Mouse (Mus musculus) naive thymus-derived CD4-positive, alpha-beta T cell, adult 2 months (primary cell): ENCODE results near the gene Bloc1s3.

Source experiments
- DNase-seq: peaks from one replicate; pipeline ENCODE4 v3.0.0-alpha.2; 2011; ENCODE audit warnings: low read depth

Bloc1s3 gene

GRCm38 (mm10) chr7:19477624-19478384, 30.4 kb downstream of the Bloc1s3 start:
- no peak for DNase-seq

GRCm38 (mm10) chr7:19477084-19477483, 31.1 kb downstream of the Bloc1s3 start:
- no peak for DNase-seq

- DNase-seq, result peak; percentile 61
These were observed 34.2 kb downstream of the Bloc1s3 start for GRCm38 (mm10) chr7:19473875-19474443.

GRCm38 (mm10) chr7:19472403-19472802, 35.8 kb downstream of the Bloc1s3 start:
- DNase-seq, result peak; percentile 39

- DNase-seq, result no peak
These were observed 37.9 kb downstream of the Bloc1s3 start for GRCm38 (mm10) chr7:19470308-19470707.

- DNase-seq, result no peak
These were observed 38.8 kb downstream of the Bloc1s3 start for GRCm38 (mm10) chr7:19469404-19469803.

- no peak for DNase-seq
These were observed 39.9 kb downstream of the Bloc1s3 start for GRCm38 (mm10) chr7:19468279-19468678.

GRCm38 (mm10) chr7:19467638-19468037, 40.5 kb downstream of the Bloc1s3 start:
- no peak for DNase-seq

GRCm38 (mm10) chr7:19466602-19467145, 41.5 kb downstream of the Bloc1s3 start:
- DNase-seq, result no peak

- no peak for DNase-seq
These were observed 43.5 kb downstream of the Bloc1s3 start for GRCm38 (mm10) chr7:19464367-19465307.

GRCm38 (mm10) chr7:19462884-19463381, 45.2 kb downstream of the Bloc1s3 start, which contains the start of gene Exoc3l2:
Gene Exoc3l2 (plus strand): TSS chr7:19463331.
- no peak for DNase-seq

GRCm38 (mm10) chr7:19462443-19462842, 45.7 kb downstream of the Bloc1s3 start:
- DNase-seq, result no peak

GRCm38 (mm10) chr7:19461488-19461887, 46.7 kb downstream of the Bloc1s3 start:
- peak; percentile 87 for DNase-seq

- DNase-seq, result no peak
These were observed 47.7 kb downstream of the Bloc1s3 start for GRCm38 (mm10) chr7:19460500-19460899.

GRCm38 (mm10) chr7:19459144-19459870, 48.9 kb downstream of the Bloc1s3 start:
- DNase-seq, result peak; percentile 29

- DNase-seq, result peak; percentile 85
These were observed 49.5 kb downstream of the Bloc1s3 start, which contains the start of gene Mark4 for GRCm38 (mm10) chr7:19458591-19459111. Gene Mark4 (minus strand): TSS chr7:19458821.

- peak; percentile 70 for DNase-seq
These were observed 50.1 kb downstream of the Bloc1s3 start for GRCm38 (mm10) chr7:19458072-19458486.

GRCm38 (mm10) chr7:19457414-19458071, 50.6 kb downstream of the Bloc1s3 start:
- DNase-seq, result no peak

GRCm38 (mm10) chr7:19456628-19457027, 51.5 kb downstream of the Bloc1s3 start:
- no peak for DNase-seq

GRCm38 (mm10) chr7:19455819-19456495, 52.2 kb downstream of the Bloc1s3 start:
- no peak for DNase-seq
